Mouse (Mus musculus): ENCODE measurements at regions not wholly inside any gene's neighbourhood (a gene's known extent, or its start where the extent isn't known, plus 50 kb on each side); places are given as distances from the start of the nearest gene placed in this dataset.

- DNase-seq (ENCODE audit: low spot score in 2 of 2): peak; percentile 18 to 21
Observed at GRCm38 (mm10) chrX:136321692-136322091, 51.6 kb downstream of the Bex3 start.

- no peak for DNase-seq (ENCODE audit: low spot score in 2 of 2)
Observed at GRCm38 (mm10) chrX:136365809-136366208, 95.8 kb downstream of the Bex3 start.
